Mouse (Mus musculus): Measurements from ENCODE around the gene Sdr42e1. TPM values are rescaled to one million over a fixed set of nuclear protein-coding genes. Genes with fewer than 3 reads are reported as not detected.

Sdr42e1 gene
- polyA plus RNA-seq, 1 experiment from 2014 or later: 2.1 TPM

DNA sequence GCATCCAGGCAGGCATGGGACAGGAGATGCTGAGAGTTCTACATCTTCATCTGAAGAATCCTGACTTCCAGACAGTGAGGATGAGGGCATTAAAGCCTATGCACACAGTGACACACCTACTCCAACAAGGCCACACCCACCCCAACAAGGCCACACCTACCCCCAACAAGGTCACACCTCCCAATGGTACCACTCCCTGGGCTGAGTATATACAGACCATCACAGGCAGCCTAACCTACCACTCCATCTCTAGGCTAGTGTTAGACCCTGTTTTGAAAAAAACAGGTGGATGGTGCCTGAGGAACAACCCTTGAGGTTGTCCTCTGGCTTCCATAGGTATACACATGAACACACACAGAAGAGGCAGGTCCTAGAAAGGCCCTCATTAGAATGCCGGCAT, 21.2 kb downstream of the Sdr42e1 start:
- no peak overlapping the region for H3K4me3 ChIP-seq
- no peaks in the 10 kb centered on the region for H3K27me3 ChIP-seq
- H3K9me3 ChIP-seq: no peaks in the 10 kb centered on the region
- no peaks in the 10 kb centered on the region for H3K4me1 ChIP-seq (replicated peaks)
- no peak overlapping the region for H3K4me2 ChIP-seq
- no peak for ATAC-seq (ENCODE audit: low FRiP score, low read depth)
- no peak overlapping the region for H3K27ac ChIP-seq (replicated peaks)
- no peak overlapping the region for H3K9ac ChIP-seq
- no peaks in the 10 kb centered on the region for H3K36me3 ChIP-seq
- WGBS: 96% methylated on average over 1 of the region's 1 CpGs

DNA sequence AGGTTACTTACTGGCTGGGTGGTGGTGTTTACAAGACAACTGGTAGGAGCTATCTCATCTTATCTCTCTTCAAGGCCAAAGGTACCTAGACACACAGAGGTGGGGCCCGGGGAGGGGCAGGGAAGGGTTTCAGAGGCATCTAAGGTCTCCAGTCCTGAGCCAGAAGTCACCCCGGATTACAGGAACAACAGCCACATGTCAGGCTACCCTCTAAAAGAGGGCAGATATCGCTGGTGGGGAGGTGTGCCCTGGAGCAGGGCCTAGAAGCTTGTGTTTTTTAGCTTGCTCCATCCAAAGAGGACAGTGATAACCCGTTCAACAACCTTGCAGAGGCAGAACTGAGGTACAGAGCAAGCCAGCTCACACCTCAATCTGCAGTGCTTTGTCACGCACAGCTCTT, 27.0 kb downstream of the Sdr42e1 start:
- no peaks in the 10 kb centered on the region for H3K36me3 ChIP-seq
- no peak overlapping the region for H3K9ac ChIP-seq
- 84% methylated on average over 5 of the region's 5 CpGs for WGBS
- H3K27ac ChIP-seq (replicated peaks): no peak overlapping the region
- H3K4me2 ChIP-seq: no peak overlapping the region
- no peak overlapping the region for H3K4me3 ChIP-seq
- no peaks in the 10 kb centered on the region for H3K4me1 ChIP-seq (replicated peaks)
- no peaks in the 10 kb centered on the region for H3K27me3 ChIP-seq
- no peaks in the 10 kb centered on the region for H3K9me3 ChIP-seq
- no peak for ATAC-seq (ENCODE audit: low FRiP score, low read depth)

DNA sequence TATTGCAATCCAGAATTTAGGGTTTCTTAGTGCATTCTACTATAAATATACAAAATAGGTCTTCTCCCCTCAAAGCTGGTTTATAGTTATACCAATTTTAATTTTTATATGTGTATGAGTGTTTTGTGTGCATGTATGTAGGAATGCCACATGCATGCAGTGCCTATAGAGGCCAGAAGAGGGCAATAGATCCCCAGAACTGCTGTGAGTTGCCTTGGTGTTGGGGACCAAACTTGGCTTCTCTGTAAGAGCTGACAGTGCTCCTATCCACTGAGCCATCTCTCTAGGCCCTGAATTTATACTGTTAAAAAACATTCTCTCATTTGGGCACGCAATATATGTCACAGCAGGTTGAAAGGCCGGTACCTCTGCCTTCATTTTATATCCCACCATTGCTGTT, 27.5 kb downstream of the Sdr42e1 start:
- 52% methylated on average over 2 of the region's 2 CpGs for WGBS

DNA sequence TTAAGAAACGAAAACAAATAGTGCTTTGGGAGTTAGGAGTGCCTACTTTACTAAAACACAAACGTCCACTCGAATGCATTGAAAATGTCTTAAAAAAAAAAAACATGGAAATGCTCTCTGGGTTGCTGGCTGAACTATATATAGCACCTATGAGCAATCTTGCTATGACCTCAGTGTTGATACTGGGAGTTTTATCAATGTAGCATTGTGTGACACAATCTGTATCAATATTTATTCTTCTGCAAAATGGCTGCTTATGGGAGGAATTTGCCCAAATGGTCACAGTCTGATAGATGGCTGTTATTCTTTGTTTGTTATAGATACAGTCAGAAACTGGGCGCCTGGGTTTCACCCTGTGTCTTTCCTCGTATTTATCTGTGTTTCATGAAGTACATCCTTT, 28.0 kb downstream of the Sdr42e1 start:
- Histone ChIP-seq H3K36me3 (no peaks in the 10 kb centered on the region), H3K27me3 (no peaks in the 10 kb centered on the region), H3K4me2 (no peak overlapping the region), H3K4me3 (no peak overlapping the region), H3K27ac (replicated peaks) (no peak overlapping the region), H3K9me3 (no peaks in the 10 kb centered on the region), H3K4me1 (replicated peaks) (no peaks in the 10 kb centered on the region), H3K9ac (no peak overlapping the region)
- WGBS: 80% methylated on average over 5 of the region's 5 CpGs
- ATAC-seq (ENCODE audit: low FRiP score, low read depth): no peak

More for the DNA sequence above, 27.5 kb downstream of the Sdr42e1 start:
- H3K4me2 ChIP-seq: no peak overlapping the region
- no peaks in the 10 kb centered on the region for H3K27me3 ChIP-seq
- no peak for ATAC-seq (ENCODE audit: low FRiP score, low read depth)
- no peak overlapping the region for H3K9ac ChIP-seq
- no peaks in the 10 kb centered on the region for H3K36me3 ChIP-seq
- no peak overlapping the region for H3K27ac ChIP-seq (replicated peaks)
- no peak overlapping the region for H3K4me3 ChIP-seq
- no peaks in the 10 kb centered on the region for H3K9me3 ChIP-seq
- H3K4me1 ChIP-seq (replicated peaks): no peaks in the 10 kb centered on the region

GRCm38 (mm10) chr8:117639631-117640030, 33.9 kb downstream of the Sdr42e1 start:
- Histone ChIP-seq H3K4me2 (no peak overlapping the region), H3K27me3 (no peaks in the 10 kb centered on the region), H3K27ac (replicated peaks) (no peak overlapping the region), H3K9me3 (no peaks in the 10 kb centered on the region; the same call in 1 of the 2 replicates), H3K4me1 (replicated peaks) (no peaks in the 10 kb centered on the region), H3K36me3 (no peaks in the 10 kb centered on the region), H3K4me3 (no peak overlapping the region), H3K9ac (no peak overlapping the region)
- 95% methylated on average over 9 of the region's 9 CpGs for WGBS
- ATAC-seq (ENCODE audit: low FRiP score, low read depth): no peak

DNA sequence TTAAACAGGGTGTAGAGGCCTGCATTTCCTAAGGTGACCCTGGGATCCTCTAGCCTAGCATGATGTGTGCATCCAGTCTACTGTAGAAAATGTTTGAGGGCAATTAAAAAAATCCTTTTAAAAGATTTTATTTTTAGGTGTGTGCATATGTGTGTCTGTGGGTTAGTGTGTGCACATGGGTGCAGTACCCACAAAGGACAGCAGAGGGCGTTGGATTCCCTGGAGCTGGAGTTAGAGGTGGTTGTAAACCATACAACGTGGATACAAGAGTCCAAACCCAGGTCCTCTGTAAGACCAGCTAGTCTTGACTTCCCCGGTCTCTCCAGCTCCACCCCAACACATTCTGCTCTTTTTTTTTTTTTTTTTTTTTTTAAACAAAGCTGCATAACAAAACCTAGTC, 36.0 kb downstream of the Sdr42e1 start:
- ATAC-seq (ENCODE audit: low FRiP score, low read depth): no peak
- no peaks in the 10 kb centered on the region; the same call in 1 of the 2 replicates for H3K9me3 ChIP-seq
- H3K27ac ChIP-seq (replicated peaks): no peak overlapping the region
- no peaks in the 10 kb centered on the region for H3K27me3 ChIP-seq
- no peak overlapping the region for H3K4me3 ChIP-seq
- H3K4me2 ChIP-seq: no peak overlapping the region
- H3K9ac ChIP-seq: no peak overlapping the region
- H3K36me3 ChIP-seq: no peaks in the 10 kb centered on the region
- WGBS: 64% methylated on average over 3 of the region's 3 CpGs
- no peaks in the 10 kb centered on the region for H3K4me1 ChIP-seq (replicated peaks)

- Histone ChIP-seq H3K27ac (replicated peaks) (no peak overlapping the region), H3K9me3 (no peaks in the 10 kb centered on the region; the same call in 1 of the 2 replicates), H3K4me2 (no peak overlapping the region), H3K4me3 (no peak overlapping the region), H3K27me3 (no peaks in the 10 kb centered on the region), H3K9ac (no peak overlapping the region), H3K36me3 (no peaks in the 10 kb centered on the region), H3K4me1 (replicated peaks) (no peaks in the 10 kb centered on the region)
- WGBS: 88% methylated on average over 7 of the region's 7 CpGs
- no peak for ATAC-seq (ENCODE audit: low FRiP score, low read depth)
Observed at GRCm38 (mm10) chr8:117634406-117634805, 39.1 kb downstream of the Sdr42e1 start.

GRCm38 (mm10) chr8:117632532-117632931, 41.0 kb downstream of the Sdr42e1 start:
- Histone ChIP-seq H3K9me3 (no peaks in the 10 kb centered on the region; the same call in 1 of the 2 replicates), H3K4me2 (no peak overlapping the region), H3K9ac (no peak overlapping the region), H3K4me3 (no peak overlapping the region), H3K4me1 (replicated peaks) (no peaks in the 10 kb centered on the region), H3K27ac (replicated peaks) (no peak overlapping the region), H3K36me3 (no peaks in the 10 kb centered on the region), H3K27me3 (no peaks in the 10 kb centered on the region)
- no peak for ATAC-seq (ENCODE audit: low FRiP score, low read depth)
- WGBS: 83% methylated on average over 5 of the region's 5 CpGs

DNA sequence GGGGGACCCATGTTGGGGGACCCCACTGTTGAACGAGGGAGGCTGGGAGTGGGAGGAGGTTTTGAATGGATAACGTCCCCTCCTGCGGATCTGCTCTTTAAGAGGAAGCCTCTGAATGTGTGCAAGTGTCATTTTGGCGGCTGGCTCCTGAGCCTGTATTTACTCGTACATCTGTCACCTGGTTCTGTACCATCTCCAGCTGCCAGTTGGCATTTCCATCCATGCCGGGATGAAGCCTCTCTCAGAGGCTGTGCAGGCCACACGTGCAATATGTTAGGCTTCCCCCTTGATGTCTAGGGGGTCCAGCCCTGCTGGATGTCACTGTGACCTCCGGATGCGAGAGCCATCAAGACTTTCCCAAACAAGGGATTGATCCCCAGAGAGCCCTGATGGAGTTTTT, 46.4 kb downstream of the Sdr42e1 start:
- no peak for ATAC-seq (ENCODE audit: low FRiP score, low read depth)
- Histone ChIP-seq H3K27ac (replicated peaks) (no peak overlapping the region), H3K27me3 (no peaks in the 10 kb centered on the region), H3K4me2 (no peak overlapping the region), H3K4me1 (replicated peaks) (peaks cover 9% of the 10 kb centered on the region; the same call in 1 of the 2 replicates), H3K4me3 (no peak overlapping the region), H3K9ac (no peak overlapping the region), H3K9me3 (no peaks in the 10 kb centered on the region), H3K36me3 (no peaks in the 10 kb centered on the region)
- 53% methylated on average over 9 of the region's 9 CpGs for WGBS

- Histone ChIP-seq H3K9ac (no peak overlapping the region), H3K27me3 (no peaks in the 10 kb centered on the region), H3K4me2 (no peak overlapping the region), H3K27ac (replicated peaks) (no peak overlapping the region), H3K9me3 (no peaks in the 10 kb centered on the region), H3K4me3 (no peak overlapping the region), H3K36me3 (no peaks in the 10 kb centered on the region), H3K4me1 (replicated peaks) (peaks cover 9% of the 10 kb centered on the region; the same call in 1 of the 2 replicates)
- 69% methylated on average over 14 of the region's 14 CpGs for WGBS
- ATAC-seq (ENCODE audit: low FRiP score, low read depth): no peak
Observed at GRCm38 (mm10) chr8:117626040-117626838, 47.2 kb downstream of the Sdr42e1 start.

- H3K9me3 ChIP-seq: no peaks in the 10 kb centered on the region
- no peaks in the 10 kb centered on the region for H3K27me3 ChIP-seq
- WGBS: 75% methylated on average over 12 of the region's 12 CpGs
- no peaks in the 10 kb centered on the region for H3K36me3 ChIP-seq
- no peak overlapping the region for H3K9ac ChIP-seq
- no peak for ATAC-seq (ENCODE audit: low FRiP score, low read depth)
- H3K4me2 ChIP-seq: no peak overlapping the region
- H3K27ac ChIP-seq (replicated peaks): no peak overlapping the region
- H3K4me3 ChIP-seq: no peak overlapping the region
- no peaks in the 10 kb centered on the region; the same call in 1 of the 2 replicates for H3K4me1 ChIP-seq (replicated peaks)
Observed at GRCm38 (mm10) chr8:117612861-117613260, 60.6 kb downstream of the Sdr42e1 start.

Measured in hindbrain, embryonic 15.5 days (tissue).